Mouse (Mus musculus): ENCODE measurements around the gene 9130019O22Rik.
"Not testable (repeated sequence)": the region's sequence is repeated elsewhere in the genome, so short reads cannot be mapped to it uniquely, and the experiment has no call there.

The 9130019O22Rik gene

DNA sequence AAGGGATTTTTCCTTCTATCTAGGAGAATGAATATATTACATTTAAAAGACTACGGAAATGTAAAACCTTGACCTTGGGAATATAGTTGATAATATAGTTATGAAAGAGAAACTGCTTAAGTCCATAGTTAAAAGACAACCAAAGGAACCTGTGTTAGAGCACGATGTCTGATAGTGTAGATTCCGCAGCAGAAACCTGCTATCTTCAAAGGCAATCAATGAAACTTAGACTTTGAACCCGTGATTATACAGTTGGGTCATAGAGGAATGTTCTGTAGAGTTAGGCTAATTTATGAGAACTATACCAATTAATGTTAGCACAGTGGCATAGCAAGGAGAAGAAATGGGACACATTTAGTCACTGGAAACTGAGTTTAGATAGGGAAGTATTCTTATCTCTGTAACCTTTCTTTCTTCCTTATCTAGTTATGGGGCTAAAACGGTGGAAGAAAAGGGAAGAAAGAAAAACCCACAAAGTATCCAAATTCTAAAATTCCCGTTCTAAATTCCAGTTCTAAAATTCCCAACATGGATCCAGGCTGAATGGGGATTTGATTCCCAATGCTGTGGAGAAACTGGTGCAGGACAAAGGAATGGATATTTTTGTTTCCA is 8.6 kb downstream of the 9130019O22Rik start:
- no peak for DNase-seq (ENCODE audit: extremely low read depth, insufficient read length, low spot score)

DNA sequence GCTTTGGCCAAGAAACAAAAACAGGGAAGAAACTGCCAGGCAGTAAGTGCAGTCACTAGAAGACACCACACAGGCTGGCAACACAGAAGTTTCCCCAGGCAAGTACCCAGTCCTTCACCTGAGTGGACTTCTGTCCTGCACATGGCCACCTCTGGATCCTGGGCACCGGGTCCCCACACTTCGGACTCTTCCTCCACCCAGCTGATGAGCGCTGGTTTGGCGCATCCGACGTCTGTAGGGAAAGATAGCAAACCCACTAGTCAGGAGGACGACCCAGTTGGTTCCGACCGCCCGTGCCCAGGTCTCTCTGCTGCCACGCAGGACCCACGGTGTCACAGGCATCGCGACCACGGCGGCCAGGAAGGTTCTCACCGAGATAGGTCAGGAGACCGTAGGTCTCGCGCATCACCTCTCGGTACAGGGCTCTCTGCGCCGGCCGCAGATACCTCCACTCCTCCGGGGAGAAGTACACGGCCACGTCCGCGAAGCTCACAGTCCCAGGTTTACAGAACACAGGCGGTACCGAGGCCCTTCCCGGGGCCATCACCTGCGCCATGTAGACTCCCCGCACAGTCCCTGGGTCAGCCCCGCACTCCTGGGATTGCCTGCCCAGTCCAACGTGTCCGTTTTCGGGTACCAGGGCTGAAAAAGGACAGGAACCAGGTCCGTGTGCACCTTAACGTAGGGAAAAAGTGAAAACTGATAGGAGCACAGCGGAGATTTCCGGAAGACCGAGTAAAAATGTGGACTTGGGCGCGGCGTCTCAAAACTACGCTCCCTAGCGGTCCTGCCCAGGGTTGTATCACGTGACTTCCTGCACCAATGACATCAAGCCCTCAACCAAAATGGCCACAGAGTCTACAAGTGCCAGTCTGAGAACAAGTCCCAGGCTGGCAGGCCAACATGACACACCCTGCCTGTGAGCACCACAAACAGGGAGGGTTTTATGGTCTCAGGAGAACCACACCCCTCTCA is 11.4 kb downstream of the 9130019O22Rik start, which contains the start of gene Zfp747:
Gene Zfp747 (minus strand): TSS at position 780 of the 975 bp plus-strand sequence.
- DNase-seq (ENCODE audit: extremely low read depth, insufficient read length, low spot score), result peak; percentile 81

DNA sequence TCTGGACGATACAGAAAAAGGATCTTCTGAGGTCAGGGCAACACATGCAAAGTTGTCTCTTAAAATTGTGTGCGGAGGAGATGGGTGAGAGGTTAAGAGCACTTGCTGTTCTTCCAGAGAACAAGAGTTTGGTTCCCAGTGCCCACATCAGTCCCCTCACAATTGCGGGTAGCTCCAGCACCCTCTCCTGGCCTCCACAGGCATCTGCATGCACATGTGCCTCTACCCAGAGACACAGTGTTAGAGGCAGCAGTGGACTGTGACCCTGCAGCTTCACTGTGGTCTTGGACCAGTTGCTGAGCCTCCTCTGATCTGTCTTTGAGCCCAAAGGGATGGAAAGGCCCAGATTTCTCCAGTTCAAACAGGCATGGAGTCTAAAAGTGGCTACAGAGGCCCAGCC is 15.1 kb downstream of the 9130019O22Rik start:
- not testable (repeated sequence) for DNase-seq (ENCODE audit: extremely low read depth, insufficient read length, low spot score)

DNA sequence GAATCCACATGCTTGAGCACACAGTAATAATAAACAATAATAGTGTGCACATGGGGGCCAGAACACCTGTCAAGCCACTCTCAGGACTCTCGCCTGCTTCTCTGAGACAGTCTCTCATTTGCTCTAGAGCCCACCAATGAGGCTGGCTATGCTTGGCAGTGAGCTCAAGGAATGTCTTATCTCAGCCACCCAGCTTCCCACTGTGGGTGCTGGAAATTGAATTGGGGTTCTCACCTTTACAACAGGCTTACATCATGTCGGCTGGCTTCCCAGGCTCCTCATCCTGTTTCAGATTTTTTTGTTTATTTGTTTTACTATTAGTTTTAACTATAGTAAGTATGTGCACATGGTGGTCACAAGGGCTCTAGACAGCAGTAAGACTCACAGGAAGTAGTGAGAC is 15.8 kb downstream of the 9130019O22Rik start:
- DNase-seq (ENCODE audit: extremely low read depth, insufficient read length, low spot score), result no peak

DNA sequence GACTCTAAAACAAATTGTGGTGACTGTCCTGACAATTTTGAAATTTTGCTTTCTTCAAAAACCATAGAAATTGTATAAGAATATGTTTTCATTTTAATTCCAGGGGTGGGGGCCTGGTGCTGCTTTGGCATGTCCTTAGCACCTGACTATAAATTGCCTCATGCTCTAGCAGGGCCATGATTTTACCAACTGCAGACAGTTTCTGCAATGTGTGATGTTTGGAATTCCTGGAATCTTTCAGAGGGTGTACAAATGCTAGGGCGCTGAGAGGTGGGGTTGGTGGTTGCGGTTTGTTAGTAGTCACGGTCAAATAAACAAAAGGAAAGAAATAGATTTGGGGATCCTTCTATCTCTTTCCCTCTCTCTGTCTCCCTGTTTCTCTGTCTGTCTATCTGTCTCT is 20.7 kb downstream of the 9130019O22Rik start:
- no peak for DNase-seq (ENCODE audit: extremely low read depth, insufficient read length, low spot score)

DNA sequence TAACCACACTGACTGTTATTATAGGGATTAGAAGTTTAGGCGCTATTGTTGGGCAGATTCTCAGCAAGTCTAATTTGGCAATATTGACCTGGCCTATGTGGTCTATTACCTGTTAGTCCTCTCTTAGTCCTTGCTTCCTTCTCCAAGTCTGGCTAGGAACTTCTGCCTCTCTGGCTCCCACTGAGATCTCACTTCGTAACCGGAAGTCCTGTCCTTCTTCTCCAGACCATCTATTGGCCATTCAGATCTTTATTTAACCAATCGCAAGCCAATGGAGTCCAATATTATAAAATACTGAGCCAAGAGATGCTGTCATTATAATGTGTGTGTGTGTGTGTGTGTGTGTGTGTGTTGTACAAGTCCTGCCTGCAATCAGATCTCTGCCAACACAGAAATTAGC is 22.8 kb downstream of the 9130019O22Rik start:
- DNase-seq (ENCODE audit: extremely low read depth, insufficient read length, low spot score), result no peak

DNA sequence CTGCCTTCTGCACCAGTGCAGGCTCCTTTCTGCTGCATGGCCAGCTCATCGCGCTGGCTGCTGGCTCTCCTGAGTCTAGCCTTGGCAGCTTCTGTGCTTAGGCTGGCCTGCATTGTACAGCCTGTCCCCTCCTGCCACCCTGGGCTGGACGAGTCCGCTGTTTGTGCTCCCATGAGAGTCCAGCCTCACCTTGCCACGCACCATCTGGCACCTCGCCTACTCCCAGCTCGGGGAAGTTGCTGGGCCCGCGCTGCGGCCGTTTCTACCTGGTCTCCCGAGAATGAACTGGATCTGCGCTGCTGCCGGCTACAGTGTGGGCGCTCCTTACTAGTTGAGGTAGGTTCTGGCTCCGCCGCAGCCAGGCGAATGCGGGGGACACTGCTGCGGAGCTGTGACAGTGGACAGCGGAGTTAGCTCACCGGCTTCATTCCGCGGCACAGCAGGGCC is 23.5 kb downstream of the 9130019O22Rik start:
- no peak for DNase-seq (ENCODE audit: extremely low read depth, insufficient read length, low spot score)

DNA sequence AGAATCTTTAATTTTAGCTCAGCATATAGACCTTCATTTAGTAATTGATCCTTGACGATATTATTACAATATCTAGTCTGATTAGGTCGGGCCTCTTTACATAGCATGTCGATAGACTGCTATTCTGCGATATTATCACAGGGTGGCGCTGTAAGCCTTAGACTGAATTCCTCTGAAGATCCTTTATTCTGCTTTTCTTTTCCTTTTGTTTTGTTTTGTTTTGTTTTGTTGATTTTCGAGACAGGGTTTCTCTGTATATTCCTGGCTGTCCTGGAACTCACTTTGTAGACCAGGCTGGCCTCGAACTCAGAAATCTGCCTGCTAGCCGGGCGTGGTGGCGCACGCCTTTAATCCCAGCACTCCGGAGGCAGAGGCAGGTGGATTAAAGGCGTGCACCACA is 24.5 kb downstream of the 9130019O22Rik start:
- DNase-seq (ENCODE audit: extremely low read depth, insufficient read length, low spot score), result not testable (repeated sequence)

DNA sequence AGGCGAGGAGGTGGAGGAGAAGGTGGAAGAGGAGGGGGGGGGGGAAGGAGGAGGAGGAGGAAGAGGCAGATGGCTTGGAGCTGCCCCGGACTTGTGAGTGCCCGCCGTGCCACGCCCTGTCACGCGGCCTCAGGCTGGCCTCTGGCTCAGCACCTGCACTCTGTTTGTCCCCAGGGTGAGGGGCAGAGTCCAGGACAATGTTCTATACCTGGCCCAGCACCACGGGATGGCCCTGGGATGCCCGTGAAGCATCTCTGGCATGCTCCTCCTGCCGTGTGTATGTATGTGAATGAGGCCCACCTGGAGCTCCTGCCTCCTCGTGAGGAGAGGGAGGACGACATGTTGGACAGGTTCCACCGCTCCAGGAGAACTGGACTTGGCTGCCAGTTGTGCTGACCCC is 25.5 kb downstream of the 9130019O22Rik start:
- DNase-seq (ENCODE audit: extremely low read depth, insufficient read length, low spot score), result no peak

DNA sequence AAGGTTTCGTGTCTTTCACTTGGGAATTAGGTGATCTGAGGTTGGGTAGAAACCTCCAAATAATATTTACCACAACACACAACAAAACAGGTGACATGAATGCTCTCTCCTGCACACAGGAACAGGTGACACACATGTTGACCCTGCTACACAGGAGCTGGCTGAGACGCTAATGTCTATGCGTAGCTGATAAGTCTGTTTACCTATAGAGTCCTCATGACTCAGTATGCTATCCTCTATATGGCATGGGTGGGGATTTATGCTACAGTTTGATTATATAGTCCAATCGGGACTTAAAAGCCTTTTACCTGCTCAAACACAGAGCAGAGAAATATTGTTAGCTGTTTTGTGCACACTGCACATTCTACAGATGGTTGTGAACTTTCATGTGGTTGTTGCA is 26.7 kb downstream of the 9130019O22Rik start:
- no peak for DNase-seq (ENCODE audit: extremely low read depth, insufficient read length, low spot score)

DNA sequence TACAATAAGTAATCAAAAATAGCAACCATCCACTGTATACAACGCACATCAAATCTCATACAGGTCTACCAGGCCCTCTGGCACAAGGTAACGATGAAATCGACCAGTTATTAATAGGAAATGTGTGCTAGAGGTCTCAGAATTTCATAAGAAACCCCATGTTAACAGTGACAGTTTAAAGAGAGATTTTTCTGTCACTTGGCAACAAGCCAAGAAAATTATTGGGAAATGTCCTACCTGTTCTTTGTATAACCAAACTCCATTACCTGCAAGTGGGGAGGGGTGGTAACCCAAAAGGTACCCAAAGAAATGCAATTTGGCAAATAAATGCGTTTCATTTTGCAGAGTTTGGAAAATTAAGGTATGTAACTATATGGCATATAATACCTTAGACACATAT is 28.5 kb downstream of the 9130019O22Rik start:
- no peak for DNase-seq (ENCODE audit: extremely low read depth, insufficient read length, low spot score)

DNA sequence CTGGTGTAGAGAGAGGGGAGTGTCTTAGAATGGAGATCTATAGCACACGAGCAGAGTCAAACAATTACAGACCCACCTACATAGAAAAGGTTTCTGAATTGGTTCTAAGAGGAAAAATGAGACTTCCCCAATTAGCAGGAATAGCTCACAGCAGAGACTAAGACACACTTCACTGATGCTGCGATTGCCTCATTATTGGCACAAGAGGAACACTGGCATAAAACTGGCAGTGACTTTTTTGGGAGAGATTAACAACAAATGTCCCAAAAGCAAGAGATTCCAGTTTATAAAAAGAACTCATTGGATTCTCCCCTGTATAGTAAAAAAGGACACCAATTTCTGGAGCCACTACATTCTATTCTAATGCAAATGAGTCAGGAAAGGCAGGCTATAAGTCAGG is 29.1 kb downstream of the 9130019O22Rik start:
- DNase-seq (ENCODE audit: extremely low read depth, insufficient read length, low spot score), result no peak

DNA sequence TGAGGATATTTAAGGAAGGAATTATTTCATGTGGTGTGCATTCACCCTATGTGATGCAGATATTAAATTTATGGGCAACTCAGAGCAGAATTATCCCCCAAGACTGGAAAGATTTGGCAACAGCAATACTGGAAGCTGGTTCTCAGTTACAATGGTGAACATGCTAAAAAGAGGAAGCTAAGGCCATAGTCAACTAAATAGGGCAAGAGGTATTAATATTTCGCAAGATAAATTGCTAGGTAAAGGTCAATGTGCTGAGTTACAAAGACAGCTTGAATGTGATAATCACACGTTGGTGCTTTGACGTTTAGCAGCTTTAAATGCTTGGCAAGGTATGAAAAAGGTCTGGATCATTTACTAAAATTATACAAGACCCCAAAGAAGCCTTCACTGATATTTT is 31.2 kb downstream of the 9130019O22Rik start:
- DNase-seq (ENCODE audit: extremely low read depth, insufficient read length, low spot score), result no peak

DNA sequence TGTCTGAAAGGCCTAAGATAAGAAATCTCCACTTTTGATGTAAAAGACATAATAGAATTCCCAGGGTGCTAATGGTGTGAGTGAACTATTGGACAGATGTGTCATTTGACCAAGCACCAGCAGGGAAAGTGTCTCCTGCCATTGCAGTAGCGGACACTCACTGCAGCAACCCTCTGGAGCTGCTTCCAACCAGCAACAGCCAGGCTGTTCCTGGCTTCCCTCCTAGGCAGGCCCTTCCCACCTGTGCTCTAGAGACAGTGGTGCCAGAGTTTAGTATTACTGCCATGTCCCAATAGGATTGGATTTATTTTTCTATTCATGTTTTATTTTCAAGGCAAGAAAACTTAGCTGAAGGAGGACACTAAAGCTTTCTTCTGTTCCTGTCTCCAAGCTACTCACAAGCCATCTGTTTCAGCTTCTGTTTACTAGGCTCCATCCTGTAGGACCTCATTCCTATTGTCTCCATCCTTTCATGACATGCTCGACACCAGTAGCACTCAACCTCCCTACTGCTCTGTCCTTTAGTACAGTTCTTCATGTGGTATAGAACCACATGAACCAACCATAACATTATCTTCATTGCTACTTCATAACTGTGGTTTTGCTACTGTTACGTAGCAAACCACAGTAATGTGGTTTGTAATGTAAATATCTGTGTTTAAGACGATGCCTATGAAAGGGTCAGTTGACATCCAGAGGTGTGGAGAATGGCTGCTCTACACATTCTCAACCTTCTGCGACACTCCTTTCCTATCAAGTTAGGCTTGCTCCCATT is 35.5 kb downstream of the 9130019O22Rik start:
- no peak for DNase-seq (ENCODE audit: extremely low read depth, insufficient read length, low spot score)

DNA sequence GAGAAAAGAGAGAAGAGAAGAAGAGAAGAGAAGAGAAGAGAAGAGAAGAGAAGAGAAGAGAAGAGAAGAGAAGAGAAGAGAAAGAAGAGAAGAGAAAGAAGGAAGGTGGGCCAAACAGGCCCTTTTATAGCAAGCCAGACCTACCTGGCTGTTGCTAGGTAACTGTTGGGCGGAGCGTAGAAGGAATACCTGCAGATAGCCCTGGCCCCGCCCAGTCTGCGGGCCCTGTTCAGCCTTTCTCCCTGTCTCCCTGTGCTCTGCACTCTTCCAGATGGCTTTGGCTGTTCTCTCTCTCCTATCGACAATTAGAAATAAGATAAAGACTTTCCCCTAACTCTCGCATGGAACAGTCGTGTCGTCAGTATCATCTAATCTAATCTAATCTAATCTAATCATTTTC is 40.3 kb downstream of the 9130019O22Rik start:
- no peak for DNase-seq (ENCODE audit: extremely low read depth, insufficient read length, low spot score)

DNA sequence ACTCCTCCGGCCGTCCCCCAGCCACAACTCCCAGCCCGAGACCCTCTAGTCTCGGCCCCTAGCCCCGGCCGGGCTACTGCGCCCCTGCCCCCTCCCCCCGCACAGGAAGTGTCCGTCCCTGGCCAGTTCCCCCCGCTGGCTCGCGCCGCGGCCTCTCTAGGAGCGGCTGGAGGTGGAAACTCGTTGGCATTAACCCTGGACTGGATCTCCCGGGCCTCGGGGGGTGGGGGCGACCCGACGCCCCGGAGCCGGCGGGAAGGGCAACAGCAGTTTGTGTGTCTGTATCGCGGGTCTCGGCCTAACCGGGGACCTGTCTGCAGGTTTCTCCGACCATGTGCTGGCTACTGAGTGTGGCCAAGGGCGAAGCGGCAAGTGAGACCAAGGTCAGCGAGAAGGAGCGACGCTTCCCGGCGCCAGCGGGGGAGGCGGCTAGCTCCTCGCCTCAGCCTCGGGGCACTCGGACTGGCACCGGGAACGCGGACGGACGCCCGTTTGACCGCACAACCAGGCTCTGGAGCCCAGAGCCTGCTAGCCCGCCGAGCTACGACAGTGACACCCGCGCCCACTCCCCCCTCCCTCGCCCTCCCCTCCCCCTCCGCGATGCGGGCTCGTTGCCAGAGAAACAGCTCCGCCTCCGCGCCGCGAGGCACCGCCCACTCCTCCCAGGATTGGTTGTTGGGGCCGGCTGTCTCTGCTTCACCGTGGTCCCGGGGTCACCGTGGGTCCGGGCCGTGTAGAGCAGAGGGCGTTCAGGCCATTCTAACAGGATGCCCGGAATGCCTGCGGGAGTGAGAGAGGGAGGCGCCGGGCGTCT is 41.2 kb downstream of the 9130019O22Rik start, which contains the start of gene Zfp768:
Gene Zfp768 (minus strand): TSS at position 78 of the 814 bp plus-strand sequence.
- peak; percentile 89 for DNase-seq (ENCODE audit: extremely low read depth, insufficient read length, low spot score)

DNA sequence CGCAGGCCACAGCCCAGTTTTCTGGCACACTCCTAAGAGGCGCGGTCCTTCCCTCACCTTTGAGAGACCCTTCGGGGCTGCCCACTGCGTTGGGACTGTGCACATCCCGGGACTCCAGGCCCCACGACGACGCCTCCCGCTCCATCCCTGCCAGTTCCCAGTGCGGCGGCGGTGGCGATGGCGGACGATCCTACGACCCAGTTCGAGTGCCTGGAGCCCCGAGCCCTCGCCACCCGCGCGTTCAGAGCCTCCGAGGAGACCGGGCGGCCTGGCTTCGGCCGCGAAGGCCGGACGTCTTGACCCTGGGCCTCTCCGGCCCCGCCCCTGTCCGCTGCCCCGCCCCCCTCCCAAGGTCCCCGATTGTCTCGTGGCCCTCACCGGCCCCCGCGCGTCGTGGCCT is 41.9 kb downstream of the 9130019O22Rik start:
- peak; percentile 79 for DNase-seq (ENCODE audit: extremely low read depth, insufficient read length, low spot score)

DNA sequence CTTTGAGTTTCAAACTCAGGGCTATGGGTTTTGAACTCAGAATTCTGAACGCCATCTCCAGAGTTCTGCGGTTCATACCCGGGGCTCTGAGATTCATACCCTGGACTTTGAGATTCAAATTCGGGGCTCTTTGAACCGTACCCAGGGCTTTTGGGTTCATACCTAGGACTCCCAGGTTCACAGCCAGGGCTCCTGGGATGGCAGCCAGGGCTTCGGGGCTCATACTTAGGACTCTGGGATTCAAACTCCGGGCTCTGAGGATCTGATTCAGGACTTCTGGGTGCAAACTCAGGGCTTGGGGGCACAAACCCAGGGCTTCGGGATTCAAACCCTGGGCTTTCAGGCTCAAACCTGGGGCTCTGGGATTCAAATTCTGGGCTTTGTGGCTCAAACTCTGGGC is 42.6 kb downstream of the 9130019O22Rik start:
- no peak for DNase-seq (ENCODE audit: extremely low read depth, insufficient read length, low spot score)

DNA sequence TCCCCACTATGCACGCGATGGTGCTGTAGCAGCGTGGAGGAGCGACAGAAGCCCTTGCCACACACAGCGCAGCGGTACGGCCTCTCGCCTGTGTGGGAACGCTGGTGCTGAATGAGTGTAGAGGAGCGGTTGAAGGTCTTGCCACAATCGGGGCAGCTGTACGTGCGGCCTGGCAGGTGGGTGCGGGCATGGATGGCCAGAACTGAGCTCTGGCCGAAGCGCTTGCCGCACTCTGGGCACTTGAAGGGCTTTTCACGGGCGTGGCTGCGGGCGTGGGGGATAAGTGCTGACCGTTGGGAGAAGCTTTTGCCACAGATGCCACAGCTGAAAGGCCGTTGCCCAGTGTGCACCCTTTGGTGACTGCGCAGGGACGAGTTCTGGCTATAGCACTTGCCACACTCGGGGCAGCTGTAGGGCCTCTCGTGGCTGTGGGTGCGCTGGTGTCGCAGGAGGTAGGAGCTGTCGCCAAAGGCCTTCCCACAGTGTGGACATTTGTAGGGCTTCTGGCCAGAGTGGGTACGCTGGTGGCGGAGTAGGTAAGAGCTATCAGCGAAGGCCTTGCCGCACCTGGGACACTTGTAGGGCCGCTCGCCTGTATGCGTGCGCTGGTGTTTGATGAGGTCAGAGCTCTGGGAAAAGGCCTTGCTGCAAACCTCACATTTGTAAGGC is 43.5 kb downstream of the 9130019O22Rik start:
- DNase-seq (ENCODE audit: extremely low read depth, insufficient read length, low spot score), result no peak

DNA sequence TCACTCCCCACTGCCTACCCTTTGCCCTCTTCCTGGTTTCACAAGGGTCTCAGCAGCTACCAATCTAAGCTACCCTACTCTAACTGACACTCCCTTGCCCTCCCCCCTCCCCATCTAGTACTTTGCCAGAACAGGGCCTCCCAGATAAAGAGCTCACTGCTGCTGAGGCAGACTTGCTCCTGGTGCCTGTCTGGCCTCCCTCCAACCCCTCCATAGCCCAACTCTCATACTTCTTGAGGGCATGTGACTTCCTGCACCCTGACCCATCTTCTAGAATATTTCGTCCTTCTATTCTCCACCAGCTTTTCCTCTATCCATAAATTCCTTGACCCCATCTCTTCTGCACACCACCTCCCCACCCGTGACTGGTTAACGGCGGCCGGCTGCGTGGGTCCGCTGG is 44.1 kb downstream of the 9130019O22Rik start:
- DNase-seq (ENCODE audit: extremely low read depth, insufficient read length, low spot score), result no peak
